Mouse (Mus musculus) ES-CJ7 (cell line): Measurements from ENCODE around the gene Sirt1.
"Not testable (repeated sequence)": the region's sequence is repeated elsewhere in the genome, so short reads cannot be mapped to it uniquely, and the experiment has no call there.

ENCODE experiments used
- DNase-seq: peaks from one replicate; pipeline ENCODE4 v3.0.0; 2011; ENCODE audit warnings: low read depth, low spot score

Gene Sirt1

DNA sequence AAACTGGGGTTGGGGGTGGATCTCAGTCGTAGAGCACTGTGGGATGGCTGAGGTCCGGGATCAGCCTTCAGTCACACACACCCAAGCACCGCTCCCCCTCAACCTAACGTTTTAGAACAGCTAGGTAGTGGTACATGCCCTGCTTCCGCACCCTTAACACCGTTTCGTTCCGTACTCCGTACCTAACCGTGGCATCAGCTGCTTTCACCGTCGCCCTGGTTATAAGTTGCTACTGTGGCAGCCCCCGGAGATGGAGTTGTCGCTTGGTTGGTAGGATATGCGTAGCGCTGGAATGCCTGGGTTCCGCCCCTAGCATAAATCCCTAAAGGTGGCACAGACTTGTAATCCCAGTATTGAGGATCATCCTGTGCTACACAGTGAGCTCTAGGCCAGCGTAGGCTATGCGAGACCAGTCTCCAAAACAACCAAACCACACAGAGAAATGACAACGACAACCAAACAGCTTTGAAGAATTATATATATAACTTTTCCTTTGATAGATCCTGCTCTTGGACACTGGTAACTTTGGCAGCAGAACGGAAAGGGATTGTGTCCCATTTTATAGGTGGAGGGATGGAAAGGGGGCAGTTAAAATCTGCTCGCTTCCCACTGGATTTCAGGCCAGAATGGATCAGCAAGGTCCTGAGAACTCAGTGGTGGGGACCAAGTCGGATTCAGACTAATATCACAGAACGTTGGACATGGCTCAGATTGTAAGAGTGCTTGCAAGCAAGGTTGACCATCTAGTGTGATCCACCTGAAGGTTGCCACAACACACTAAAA is at the start of gene Sirt1:
Gene Sirt1 (minus strand): TSS at position 207 of the 783 bp plus-strand sequence.
- DNase-seq = peak; percentile 35

GRCm38 (mm10) chr10:63429785-63430305 is 48.3 kb upstream of the Sirt1 start, which contains the start of gene Ctnna3:
Gene Ctnna3 (plus strand): TSS chr10:63430098.
- peak; percentile 99 for DNase-seq

DNA sequence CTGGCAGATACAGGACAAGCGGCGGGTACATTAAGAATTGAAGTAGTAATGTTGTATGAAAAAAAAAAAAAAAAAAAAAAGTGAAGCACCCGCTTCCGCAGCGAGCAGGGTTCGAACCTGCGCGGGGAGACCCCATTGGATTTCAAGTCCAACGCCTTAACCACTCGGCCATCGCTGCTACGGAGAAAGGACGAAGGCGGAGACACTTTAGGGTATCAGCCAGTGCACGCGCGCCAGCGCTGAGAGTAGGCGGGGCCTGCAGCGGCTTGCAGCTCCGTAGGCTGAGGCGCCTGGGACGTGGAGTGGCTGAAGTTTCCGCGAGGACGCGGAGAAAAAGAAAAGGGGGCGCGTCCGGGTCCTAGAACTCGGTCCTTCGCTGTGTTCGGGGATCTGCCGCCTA is 47.9 kb upstream of the Sirt1 start:
- DNase-seq = peak; percentile 95

DNA sequence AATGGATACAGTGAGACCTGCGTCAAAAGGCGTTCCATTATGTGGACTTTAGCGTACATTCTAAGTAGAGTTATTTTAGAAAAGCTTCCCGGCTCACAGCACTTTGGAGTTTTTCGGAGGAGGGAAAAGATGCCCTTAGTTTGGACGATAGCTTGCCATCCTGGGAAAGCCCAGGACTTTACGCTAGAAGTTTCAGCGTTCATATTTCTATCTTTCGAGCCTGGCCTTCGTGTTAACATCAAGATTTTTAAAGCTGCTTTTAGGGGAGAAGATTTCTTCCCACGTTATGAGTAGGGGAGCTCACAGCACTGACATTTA is 47.5 kb upstream of the Sirt1 start:
- no peak for DNase-seq

- DNase-seq = peak; percentile 57
These were observed 46.9 kb upstream of the Sirt1 start for GRCm38 (mm10) chr10:63428243-63429022.

DNA sequence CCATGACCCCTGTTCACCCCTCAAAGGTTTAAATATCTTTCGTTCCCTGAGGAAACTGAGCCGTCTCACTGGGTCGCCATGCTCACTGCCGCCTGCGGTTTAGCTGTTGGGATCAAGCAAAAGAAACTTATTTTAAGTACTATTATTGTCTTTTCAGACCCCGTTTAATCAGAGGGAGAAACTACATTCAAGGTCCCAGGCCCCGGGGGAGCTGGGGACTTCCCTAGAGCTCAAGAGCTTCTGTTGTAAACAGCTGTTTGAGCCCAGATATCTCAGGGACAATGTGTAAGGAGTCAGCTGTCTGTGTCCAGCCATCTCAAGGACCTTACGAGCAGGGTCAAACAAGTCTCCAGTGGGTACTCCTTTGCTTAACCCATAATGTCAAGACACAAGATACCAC is 45.6 kb upstream of the Sirt1 start:
- no peak for DNase-seq

DNA sequence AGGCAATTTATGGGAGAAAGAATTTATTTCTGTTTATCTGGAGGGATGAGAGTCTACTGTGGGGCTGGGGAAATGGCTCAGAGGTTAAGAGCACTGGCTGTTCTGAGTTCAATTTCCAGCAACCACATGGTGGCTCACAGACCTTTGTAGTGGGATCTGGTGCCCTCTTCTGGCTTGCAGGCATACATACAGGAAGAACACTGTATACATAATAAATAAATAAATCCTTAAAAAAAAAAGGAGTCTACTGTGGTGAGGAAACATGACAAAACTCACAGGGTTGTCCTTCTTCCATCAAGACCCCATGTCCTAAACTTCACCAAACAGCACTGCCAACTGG is 42.9 kb upstream of the Sirt1 start:
- DNase-seq = peak; percentile 68

DNA sequence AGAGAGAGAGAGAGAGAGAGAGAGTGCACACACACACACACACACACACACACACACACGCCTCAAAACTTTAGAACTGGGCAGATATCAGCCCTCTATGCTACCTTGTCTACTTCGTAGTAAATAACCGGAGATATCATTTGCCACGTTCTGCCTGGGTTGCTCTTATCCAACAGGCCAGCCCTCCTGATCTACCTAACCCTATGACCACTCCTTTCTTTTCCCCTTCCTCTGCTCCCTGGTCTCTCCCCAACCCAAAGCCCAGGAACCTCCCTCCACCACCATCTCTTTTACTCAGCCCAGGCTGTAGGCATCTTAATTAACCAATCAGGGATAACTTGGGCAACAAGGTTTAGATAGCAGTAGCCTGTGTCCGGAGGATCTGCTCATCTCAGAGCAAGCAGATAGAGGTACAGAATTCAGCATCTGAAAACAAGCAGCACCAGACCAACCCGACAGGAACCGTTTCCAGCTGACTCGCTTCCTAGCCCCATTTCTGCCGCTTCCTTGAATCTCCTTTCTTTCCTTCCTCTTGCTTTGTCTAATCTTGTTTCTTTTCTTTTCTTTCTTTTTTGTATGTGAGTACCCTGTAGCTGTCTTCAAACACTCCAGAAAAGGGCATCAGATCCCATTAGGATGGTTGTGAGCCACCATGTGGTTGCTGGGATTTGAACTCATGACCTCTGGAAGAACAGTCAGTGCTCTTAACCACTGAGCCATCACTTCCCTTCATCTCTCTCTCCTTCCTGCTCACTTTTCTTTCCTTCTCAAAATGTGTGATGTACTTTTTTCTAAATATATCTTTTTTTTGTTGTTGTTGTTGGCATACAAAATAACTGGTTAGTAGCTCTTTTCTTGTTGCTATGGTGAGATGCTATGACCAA is 42.3 kb upstream of the Sirt1 start:
- DNase-seq = no peak

DNA sequence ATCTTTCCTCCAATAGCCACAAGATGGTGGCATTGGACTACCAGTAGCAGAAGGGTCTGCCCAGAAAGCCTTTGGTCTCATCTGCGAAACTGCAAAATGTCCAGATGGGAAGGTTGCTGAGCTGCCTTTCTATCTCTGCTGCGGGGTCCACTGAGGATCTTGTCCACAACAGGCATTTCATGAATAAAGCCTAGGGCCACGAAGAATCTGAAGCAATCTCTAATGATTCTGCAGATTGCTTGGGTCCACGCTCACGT is 41.2 kb upstream of the Sirt1 start:
- DNase-seq = peak; percentile 50

- peak; percentile 94 for DNase-seq
These were observed 40.5 kb upstream of the Sirt1 start, which contains the start of gene Gm7075 for GRCm38 (mm10) chr10:63421739-63422735. Gene Gm7075 (minus strand): TSS chr10:63421789.

DNA sequence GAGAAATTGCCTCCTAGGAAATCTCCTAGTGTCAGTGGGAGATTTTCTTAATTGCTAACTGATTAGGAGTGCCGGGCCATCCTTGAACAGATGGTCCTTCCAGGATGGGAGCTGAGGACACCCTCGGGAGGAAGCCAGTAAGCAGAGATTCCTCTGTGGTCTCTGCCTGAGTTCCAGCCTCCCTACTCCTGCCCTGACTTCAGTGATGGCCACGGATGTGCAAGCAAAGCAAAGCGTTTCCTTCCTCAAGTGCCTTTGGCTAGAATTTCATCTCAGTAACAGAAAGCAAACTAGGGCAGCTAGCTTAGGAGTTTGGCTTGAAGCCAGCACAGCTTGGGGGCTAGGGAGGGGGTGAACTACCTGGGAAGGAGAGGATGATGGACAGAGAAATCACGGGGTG is 35.6 kb upstream of the Sirt1 start:
- no peak for DNase-seq

DNA sequence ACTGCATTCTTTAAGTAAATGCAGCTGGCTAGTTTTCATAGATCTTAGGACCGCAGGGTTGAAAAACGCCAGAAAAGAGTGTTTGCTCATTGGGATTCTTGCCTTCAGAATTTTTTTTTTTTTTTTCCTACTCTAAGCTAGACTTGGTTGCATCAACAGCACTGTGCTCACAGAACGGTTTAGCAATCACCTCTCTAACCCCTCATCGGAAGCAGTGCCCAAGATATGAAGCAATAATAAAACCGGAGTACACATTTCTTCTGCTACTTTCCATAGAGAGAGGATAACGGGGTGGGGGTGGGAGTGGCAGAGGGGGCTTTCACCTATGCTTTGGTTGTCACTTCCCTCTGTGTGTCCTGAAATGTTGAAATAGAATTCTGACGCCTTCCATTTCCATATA is 34.3 kb upstream of the Sirt1 start:
- DNase-seq = no peak

DNA sequence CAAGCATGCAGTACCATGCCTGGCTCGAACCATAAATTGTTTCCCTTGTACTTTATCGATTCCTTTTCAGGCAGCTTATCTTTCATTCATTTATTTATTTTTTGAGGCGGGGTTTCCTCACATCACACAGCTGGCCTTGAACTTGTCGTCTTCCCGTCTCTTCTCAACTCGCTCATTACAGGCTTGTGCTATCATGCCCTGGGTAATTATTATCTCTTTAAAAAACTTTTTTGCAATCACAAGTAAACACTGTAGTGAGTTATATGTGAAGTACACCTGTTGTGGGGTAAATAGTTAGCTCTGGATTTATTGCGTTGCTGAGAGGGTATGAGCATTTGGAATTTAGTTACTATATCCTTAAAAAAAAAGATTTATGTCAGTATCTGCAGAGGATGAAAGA is 33.8 kb upstream of the Sirt1 start:
- no peak for DNase-seq

- DNase-seq = no peak
These were observed 31.3 kb upstream of the Sirt1 start for GRCm38 (mm10) chr10:63412756-63413155.

DNA sequence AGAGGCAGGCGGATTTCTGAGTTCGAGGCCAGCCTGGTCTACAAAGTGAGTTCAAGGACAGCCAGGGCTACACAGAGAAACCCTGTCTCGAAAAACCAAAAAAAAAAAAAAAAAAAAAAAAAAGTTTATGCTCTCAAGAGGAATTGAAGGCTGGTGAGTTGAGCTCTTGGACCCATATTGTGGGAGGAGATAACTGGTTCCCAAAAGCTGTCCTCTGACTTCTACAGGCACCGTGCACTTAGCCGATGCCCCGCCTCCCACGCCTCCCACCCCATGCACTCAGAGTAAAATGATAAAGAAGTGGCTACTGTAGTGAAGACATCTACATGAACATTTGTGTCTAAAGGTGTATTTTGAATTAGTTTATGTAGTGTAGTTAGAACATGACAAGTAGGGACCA is 30.2 kb upstream of the Sirt1 start:
- not testable (repeated sequence) for DNase-seq

- DNase-seq = no peak
These were observed 28.9 kb upstream of the Sirt1 start for GRCm38 (mm10) chr10:63410162-63410956.

DNA sequence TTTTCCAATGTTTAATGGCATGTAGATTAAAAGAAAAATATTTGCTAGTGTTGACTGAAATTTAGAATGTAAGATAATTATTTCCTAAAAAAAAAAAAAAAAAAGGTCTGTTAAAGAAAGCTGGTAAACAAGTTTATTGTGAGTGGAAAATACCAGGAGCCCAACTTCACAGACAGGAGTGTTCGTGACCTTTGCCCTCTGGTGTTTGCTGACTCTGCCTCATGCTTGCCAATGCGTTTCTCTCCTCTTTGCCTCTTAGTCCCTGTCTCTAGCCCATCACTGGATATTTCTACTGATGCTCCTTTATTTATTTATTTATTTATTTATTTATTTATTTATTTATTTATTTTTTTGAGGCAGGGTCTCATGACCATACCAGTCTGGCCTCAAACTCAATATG is 22.1 kb upstream of the Sirt1 start:
- DNase-seq = no peak

GRCm38 (mm10) chr10:63402731-63403504 is 21.4 kb upstream of the Sirt1 start:
- no peak for DNase-seq

DNA sequence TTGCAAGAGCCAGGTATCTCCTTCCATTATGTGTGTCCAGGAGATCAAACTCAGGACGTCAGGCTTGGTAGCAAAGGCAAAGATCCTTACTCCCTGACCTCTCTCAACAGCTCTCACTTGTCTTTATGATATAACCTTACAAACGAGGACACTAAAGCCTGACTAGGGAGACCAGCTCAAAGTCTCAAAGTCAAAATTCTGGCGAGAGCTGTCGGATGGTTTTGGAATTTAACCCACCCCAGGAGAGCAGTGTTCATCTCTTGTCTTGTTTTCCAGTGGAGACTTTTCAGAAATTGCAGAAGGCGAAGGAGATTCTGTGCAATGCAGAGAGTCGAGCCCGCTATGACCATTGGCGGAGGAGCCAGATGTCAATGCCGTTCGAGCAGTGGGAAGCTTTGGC is 15.5 kb upstream of the Sirt1 start:
- no peak for DNase-seq
